Mouse (Mus musculus): Measurements from ENCODE around the gene Adamts12.

Gene Adamts12

DNA sequence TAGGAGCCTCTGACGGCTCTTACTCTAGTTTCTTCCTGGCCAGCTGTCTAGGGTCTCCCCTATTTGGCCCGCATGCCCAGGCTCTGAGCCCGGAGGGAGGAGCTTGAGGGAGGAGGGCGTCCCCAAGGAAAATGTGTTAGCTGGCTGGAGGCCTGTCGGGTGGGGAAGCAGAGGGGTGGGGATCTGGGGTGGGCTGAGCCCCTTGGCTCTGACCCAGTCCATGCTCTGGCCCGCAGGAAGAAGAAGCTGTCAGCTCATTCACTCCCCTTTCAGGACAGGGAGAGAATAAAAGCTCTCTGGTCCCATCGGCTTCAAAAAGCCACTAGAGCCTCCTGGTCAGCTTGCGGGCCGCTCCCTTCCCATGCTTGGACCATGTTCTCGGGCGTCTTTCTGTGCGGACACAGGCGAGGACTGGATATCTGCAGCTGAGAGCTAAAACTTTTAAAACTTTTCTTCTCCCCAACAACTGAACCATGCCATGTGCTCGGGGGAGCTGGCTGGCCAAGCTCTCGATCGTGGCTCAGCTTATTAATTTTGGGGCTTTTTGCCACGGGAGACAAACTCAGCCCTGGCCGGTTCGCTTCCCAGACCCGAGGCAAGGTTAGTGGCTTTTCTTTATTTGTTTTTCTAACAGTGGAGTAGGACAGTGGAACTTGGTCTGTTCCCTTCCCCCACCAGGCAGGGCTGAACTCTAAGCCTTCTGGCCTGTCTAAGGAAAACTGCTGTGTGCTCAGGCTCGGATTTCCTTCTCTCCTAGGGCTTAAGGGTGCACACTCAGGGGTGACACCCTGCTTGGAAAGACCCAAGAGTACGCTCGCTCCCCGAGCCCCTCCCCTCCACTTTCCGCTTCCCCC is at the start of gene Adamts12:
TSS of gene Adamts12 (plus strand) at position 233 of the 854 bp plus-strand sequence.
- DNase-seq (ENCODE audit: low spot score), result peak; percentile 77

DNA sequence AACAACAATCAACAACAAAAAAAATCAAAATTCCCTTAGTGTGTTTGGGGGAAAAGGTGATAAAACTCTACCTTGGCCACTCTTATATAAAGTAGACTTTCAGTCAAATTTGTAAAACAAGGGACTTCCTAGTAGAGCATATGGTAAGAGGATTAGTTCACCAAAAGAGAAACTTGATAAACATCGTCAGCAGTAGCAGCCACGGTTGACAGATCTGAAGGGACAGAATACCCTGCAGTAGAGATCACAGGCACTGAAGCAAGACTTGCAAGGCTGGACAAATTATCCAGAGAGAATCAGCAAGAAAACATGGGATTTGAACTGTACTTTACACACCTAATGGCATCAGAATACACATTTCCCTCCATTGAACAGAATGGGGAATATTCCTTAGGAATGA is 49.7 kb upstream of the Adamts12 start:
- DNase-seq (ENCODE audit: low spot score), result no peak

DNA sequence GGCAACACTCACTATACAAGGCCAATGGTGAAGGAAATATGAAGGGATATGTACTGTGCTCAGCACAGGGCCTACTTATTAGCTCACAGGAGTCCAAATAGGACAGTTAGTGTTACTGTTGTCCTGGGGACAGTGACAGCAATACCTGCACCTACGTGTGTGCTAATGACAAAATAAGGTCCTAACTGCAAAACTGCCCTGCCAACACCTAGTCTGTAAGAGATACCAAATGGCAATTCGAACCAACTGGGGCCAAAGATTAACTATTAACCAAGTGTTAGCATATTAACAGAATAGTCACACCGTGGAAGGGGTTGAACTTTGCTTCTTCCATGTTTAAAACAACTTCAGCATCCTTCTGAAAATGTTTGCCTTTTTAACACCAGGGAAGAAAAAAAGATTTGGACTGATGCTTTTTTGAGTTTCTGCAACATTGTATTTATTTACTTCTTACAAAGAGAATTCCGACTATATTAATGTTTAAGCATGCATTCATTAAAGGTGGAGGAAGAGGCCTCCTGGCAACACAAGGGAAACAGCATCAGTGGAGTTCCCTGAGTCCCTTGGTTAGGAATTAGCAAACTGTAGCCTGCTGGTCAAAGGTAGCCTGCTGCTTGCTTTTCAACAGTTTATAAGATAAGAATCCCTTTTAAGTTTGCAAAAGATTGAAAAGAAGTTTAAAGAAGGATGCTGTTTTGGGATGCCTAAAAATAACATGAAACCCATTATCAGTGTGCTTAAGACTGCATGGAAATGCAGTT is 37.6 kb upstream of the Adamts12 start:
- no peak for DNase-seq (ENCODE audit: low spot score)

DNA sequence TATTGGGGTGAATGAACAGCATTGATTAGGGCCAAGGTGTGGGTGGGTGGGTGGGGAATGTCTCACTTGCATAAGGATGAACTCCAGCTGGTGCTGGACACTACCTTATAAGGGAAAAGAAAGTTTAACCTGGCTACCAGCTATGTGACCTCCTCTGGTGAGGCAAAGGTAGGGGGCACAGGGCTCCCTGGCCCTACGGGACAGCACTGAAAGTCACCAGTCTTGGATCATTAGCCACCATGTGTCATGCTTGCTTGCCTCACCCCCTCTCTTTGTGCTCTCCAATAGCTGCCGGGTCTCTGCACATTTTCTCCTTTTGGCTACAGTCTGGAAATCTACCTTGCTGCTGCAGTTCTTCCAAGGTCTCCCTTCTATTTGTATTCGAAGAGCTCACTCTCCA is 34.4 kb upstream of the Adamts12 start:
- DNase-seq (ENCODE audit: low spot score), result no peak

DNA sequence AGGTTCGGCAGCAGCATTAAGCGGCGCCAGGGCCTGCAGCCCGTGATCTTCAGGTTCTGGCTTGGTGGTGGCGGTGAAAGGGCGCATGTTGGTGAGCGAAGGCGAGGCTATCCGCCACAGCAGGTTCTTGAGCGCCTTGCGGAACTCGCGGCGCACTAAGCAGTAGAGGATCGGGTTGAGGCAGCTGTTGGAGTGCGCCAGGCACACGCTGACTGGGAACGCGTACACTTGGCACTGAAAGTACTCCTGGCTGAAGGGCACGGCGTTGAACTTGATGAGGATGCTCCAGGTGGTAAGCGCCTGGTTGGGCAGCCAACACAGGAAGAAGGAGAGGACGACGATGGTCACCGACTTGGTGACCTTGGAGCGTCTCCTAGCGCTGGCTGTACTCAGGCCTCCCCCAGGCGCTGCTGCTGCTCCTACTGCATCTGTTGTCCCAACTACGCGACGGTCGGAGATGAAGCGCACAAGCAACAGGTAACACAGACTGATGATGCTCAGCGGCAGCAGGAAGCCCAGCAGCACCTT is 28.6 kb upstream of the Adamts12 start:
- peak; percentile 32 for DNase-seq (ENCODE audit: low spot score)

DNA sequence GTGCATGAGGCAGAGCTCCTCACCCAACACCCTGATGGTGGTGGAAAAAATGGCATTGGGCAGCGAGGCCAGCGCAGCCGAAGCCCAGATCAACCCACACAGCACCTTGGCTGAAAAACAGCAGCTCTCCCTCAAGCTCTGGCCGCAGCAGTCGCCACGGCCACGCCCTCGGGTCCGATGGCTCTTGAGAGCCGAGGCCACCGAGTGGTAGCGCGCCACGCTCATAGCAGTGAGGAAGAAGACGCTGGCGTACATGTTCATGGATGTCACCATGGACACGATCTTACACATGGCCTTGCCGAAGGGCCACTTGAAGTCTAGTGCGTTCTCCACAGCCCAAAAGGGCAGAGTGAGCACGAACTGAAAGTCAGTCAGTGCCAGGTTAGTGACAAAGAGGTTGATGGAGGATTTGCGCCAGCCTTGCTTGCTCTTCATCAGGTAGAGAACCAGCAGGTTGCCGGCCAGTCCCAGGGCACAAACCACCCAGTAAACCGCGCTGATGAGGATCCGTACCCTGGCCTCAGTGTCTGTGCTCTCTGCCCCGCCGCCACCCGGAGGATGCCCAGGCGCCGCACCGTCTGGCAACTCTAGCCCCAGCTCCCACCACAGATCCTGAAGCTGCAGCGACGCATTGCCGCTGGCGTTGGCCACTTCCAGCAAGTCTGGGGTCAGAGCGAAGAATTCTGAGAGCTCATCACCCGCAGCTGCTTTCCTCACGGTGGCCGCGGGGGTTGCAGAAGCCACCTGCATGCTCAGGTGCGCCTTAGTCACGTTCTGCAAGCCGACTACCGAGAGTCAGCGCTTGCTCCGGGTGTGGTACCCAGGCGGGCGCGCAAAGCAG is 27.8 kb upstream of the Adamts12 start:
- DNase-seq (ENCODE audit: low spot score), result peak; percentile 49

DNA sequence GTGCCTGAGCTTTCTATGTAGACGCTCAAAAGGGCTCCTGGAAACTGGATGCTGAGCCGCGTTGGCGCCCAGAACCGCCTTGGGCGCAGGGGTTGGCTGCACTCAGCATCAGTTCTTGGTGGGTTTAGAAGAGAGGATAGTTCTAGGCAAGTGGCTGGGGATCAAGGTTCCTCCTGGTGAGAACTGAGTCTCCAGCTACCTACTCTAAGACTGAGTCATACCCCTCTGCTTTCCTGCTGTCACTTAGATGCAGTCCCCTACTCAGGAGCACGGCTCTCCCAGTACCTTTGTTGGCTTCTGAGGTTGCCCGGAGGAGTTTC is 27.3 kb upstream of the Adamts12 start:
- DNase-seq (ENCODE audit: low spot score), result peak; percentile 24

DNA sequence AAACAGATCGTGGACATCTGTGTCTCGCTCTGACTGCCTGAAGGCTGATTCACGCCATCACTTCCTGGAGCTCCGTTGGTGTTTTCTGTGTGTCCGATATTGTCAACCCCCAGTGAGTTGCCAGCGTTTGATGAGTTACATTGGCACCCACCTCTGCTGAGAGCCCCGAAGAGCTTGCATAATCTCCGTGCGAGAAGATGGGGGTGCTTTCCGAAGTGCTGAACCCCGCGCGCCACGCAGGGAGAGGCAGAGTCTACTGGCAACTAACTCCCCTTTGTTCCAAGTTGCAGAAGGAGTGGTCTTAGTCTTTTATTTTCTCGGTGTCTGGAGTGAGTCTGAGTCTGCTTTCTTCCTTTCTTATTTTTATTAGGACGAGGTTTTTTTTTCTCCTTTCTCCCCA is 26.9 kb upstream of the Adamts12 start, which contains the start of gene Rxfp3:
TSS of gene Rxfp3 (minus strand) at position 281 of the 400 bp plus-strand sequence.
- DNase-seq (ENCODE audit: low spot score), result peak; percentile 43

DNA sequence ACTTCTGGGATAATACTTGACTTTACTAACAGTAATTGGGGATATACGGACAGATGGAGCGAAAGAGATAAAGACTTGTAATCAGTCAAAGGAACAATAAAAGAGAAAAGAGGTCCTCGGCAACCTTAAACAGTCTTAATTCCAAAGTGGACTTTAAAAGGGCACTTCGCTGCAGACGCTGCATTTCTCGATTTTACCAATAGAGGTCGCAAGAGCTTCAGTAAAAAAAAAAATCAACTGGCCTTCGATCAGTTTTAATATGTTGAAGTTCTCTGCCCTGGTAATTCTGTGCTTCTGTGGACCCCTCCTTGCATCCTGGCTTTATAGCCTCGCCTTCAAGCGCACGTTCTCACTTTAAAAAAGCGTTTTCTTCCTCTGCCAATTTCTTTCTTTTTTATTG is 26.1 kb upstream of the Adamts12 start:
- peak; percentile 88 for DNase-seq (ENCODE audit: low spot score)

DNA sequence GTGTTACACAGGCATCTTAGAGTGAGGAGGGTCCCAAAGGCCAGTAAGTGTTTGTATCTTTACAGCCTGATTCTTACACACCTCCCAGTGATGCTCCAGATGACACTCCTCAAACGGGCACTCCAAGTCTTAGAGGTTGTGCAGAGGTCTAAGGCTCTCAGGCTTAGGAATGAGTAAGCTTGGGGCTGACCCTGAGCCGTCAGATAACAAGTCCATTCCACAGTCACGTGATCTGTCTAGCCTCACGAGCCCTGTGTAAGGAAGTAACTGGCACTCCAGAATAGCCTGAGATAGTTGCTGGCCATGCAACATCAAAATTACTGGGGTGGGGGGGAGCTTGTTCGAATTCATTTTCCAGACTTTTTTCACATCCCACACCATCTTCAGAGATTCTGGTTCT is 24.5 kb upstream of the Adamts12 start:
- no peak for DNase-seq (ENCODE audit: low spot score)

DNA sequence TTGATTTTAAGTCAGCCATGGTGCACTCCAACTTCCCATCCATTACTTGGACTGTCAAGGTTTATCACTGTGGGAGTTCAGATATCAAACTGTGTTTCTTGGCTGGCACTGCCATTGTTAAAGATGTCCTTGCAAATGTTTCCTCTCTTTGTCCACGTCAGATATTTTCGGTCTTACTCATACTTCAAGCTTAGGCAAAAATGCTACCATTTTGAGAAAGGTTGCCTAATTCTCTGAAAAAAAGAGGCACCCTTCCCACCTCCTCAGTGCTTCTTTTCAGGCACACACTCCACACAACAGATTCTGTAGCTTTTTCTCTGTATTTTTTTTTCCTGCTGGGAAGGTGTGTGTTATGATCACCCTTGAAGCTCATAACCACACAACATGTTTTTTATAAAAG is 23.4 kb upstream of the Adamts12 start:
- DNase-seq (ENCODE audit: low spot score), result no peak

DNA sequence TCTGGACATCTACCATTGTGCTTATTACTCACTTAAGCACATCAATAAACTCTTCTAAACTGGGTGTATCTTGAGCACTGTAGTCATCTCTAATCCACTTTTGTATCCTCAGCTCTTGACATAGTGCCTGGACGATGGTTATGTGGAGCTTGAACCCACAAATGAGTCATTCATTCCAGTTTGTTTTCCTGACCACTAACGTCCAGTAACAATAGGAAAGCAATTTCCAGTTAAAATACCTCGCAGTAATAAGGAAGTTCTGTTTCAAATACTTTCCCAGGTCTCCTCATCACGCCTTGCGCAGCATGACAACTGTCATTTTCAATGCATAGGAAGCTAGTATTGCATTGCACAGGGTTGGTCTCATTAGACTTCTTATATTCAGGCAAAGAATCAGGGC is 21.8 kb upstream of the Adamts12 start:
- DNase-seq (ENCODE audit: low spot score), result no peak

DNA sequence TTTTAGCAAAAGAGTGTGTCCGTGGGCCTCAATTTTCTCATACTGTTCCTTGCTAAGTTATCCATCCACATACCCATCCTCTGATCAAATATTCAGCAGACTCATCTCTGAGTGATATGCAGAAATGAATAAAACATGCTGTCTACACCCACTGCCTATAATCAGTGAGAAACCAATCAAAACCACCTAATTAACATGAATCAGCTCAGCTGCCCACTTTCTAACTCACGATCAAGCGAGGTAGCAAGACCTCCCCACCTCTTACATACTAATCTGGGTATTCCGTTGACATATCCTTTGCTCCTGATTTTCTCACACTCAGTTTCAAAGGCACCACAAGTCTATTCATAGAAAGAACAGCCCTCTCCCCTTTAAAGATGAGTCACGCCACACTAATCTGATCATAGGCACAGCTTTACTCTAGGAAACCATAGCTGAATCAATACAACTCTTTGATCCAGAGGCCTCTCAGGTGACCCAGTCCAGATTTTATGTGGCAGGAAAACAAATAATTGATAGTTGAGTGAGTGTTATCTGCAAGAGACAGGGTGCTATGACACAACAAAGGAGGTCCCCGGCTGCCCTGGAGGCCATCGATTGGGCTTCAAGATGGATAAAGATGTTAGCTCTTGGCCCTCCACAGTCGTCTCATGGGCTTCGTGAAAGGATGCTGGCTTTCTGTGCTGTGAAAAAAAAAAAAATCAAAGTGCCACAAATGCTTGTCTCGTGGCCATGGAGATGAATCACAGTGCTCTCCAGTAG is 10.7 kb upstream of the Adamts12 start:
- DNase-seq (ENCODE audit: low spot score), result no peak

DNA sequence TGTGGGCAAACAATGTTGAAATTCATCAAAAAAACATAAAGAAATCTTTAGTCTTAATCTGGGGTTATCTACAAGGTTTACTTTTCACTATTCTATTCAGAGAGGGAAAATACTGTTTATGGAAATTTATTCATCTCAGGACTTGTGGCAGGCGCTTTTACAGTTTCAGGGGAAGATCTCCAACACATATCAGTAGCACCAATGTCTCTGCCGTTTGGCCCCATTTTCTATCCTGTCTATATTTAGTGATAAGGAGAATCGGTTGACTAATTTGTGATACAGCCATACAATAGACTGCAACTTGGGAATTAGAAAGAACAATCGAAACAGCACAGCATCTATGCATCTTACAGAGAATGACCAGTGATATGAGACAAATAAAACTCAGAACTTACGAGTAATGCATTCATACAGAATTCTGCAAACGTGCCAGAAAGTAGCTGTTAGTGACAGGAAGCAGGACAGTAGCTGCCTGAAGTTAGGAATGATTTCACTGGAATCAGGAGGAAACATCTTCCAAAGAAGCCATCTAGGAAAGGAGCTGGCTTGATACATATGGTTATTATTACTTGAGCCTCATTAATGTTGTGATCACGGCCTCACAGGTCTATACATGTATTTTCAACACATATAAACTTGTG is 10.0 kb upstream of the Adamts12 start:
- no peak for DNase-seq (ENCODE audit: low spot score)

DNA sequence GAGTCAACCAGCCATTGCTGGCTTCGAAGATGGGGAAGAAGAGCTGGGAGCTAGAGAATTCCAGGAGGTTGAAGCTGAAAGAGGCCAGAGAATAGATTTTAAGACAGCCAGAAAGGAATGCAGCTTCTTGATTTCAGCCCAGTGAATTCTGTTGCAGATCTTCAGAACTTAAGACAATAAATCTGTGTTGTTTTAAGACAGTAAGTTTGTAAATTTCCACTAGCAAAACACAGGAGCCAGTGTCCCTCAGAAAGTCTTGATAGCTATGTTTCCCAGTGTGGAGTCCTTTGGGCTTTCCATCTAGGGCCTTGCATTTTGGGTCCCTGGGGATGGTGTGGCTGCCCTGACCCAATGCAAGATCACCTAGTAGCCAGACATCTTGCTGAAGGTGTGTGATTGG is 1.7 kb upstream of the Adamts12 start:
- no peak for DNase-seq (ENCODE audit: low spot score)

DNA sequence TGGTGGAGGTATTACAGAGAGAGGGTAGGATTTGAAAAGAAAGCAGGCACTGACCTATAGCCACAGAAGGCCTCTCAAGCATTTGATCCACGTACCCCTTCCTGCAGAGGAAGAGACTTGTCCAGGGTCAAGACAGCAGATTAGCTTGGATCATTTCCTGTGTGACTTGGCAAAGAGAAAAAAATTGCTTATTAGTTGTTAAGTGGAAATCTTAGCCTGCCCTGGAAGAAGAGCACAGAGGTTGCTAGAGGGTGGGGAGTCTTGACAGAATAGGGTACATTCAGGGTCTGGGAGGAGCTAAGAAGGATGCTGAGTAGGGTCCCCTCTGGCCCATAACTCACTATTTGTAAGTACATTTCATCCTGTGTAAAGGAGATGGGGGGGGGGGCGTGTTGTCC is 431 bp upstream of the Adamts12 start:
- no peak for DNase-seq (ENCODE audit: low spot score)

DNA sequence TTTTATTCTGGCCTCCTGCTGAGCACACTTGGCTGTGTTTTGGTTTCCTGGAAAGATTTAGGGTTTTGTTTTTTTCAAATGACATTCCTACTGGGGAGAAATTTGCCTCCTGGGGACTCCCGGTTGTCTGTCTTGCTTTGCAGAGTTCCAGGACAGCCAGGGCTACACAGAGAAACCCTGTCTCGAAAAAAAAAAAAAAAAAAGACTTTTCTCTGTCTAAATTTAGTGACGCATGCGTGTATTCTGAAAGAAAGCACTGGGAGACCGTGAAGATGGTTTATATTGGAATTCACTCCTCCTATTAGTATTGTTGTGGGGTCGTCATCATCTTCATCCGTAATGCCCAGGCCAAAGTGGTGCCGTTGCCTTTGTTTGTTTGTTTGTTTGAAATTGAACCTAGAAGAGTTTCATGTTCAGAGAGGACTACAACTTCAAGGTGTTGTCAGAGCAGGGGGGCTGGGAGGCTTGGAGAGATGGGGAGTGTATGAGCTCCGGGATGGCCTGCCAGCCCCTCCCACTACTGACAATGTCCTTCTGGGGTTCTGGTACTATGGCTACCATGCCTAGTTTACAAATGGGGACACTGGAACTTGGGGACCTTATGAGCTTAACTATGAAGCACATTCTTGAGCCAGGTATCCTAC is 1.1 kb downstream of the Adamts12 start:
- peak; percentile 32 for DNase-seq (ENCODE audit: low spot score)

DNA sequence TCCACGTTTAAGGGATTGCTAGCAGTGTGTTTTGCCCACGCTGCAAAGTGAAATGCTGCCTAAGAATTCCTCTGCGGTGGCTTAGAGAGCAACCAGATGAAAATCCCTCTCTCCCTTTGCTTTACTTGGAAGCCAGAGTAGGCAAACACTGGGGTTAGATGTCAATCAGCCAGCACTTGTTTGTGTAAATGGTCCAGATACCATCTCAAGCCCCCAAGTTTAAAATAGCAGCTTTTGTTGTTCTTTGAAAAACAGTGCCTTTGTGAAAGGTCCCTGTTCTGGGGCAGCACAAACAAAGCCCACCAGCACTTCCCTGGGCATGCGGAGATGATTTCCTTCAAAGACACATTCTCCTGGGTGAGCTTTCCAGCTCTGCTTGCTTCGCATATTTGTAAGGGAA is 1.7 kb downstream of the Adamts12 start:
- DNase-seq (ENCODE audit: low spot score), result peak; percentile 66

DNA sequence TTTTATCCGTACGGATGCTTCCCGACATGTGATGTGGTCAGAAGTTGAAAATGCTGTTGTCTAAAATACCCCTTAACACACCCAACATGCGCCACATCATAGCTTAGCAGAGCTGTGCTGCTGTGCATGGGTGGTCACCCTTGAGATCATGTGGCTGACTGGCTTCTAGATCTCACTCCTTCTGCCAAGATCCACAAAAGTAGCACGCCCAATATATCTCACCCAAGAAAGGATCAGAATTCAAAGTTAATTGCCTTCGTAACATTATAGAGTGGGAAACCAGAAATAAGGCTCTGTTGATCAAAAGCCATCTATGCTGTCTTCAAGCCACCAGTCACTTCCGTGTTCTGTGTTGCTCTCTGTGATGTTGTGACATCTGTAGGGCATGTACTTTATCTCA is 3.3 kb downstream of the Adamts12 start:
- DNase-seq (ENCODE audit: low spot score), result no peak

DNA sequence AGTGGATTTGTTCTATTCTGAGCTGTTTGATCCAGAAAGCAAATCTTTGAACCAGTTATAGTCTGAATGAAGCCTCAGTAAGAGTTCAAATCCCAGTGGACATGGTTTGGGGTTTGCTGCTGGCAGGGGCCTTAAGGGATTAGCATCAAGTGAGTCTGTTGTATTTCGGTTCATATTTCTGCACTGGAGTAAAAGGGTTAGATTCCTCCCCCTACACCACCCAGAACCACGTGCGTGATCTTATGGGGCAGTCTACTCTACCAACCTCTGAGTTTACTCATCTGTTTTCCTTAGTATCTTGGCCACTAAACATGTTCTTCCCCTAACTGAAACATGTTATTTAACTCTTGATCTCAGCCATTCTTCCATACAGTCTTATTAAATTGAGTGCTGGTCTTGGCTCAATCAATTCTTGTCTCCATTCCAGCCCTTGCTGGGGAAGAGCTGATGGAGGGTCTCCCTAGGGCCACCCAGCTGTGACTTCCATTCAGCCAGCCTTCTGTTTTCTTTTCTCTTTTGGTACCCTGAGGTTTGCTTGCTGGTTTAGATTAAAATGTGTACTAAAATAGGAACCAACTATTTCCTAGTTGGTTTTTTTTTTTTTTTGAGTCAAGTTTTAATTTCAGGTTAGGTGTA is 11.3 kb downstream of the Adamts12 start:
- no peak for DNase-seq (ENCODE audit: low spot score)

Measured in embryo, embryonic 10.5 days (tissue).